Comparison of ENCODE assay signal across 25 mouse cellular contexts in genomic region chr7:48044046-48044445, GRCm38 (mm10). TPM values are rescaled to one million over a fixed set of nuclear protein-coding genes. Genes with fewer than 3 reads are reported as not detected.
DNase-seq lines count a peak whose midpoint lies in the region; ATAC-seq and TF ChIP-seq lines count a peak whose summit lies in the region.
"Had no signal": no experiment of that assay in that cellular context is flagged by ENCODE, and none has a peak within 500 bp of the region (broad histone marks: within the 10 kb centered on the region; RNA-seq: fewer than 3 reads in every experiment).

No protein-coding gene starts in this region.

- no peaks in the 10 kb centered on the region for H3K79me2 ChIP-seq in heart, adult 2 months (replicated peaks; ENCODE audit: control insufficient read depth, insufficient read depth, low read length)

- TF ChIP-seq EP300 in heart, adult 2 months (IDR thresholded peaks at IDR 0.05; ENCODE audit: insufficient read depth, low read depth, low read length), result no peak

- TF ChIP-seq POLR2A in heart, adult 2 months (IDR thresholded peaks at IDR 0.05; ENCODE audit: insufficient read depth, low read depth, low read length), result no peak

- intact Hi-C loops in heart, adult 2 months (cut with DNase I), result no loop called here
- intact Hi-C loops in left cerebral cortex, postnatal 4 days (cut with DNase I), result no loop called here

- H3K27ac ChIP-seq in heart, embryonic 12.5 days (ENCODE audit: poor library complexity, severe bottlenecking), result peak overlapping the region; percentile 22; the same call in 1 of the 2 replicates
- H3K27ac ChIP-seq in heart, embryonic 10.5 days, result no peak overlapping the region
- no peak overlapping the region; the same call in 1 of the 2 replicates for H3K27ac ChIP-seq in heart, embryonic 16.5 days (ENCODE audit: low read length)
- no peak overlapping the region for H3K27ac ChIP-seq in heart, adult 2 months
- no peak overlapping the region for H3K27ac ChIP-seq in midbrain, postnatal 0 days (ENCODE audit: low read depth, low read length)
- H3K27ac ChIP-seq: embryonic facial prominence, embryonic 13.5 days; forebrain, embryonic 12.5 days; hindbrain, embryonic 15.5 days had no signal

- no peak overlapping the region for H3K9ac ChIP-seq in heart, embryonic 12.5 days
- no peak overlapping the region for H3K9ac ChIP-seq in heart, embryonic 16.5 days (ENCODE audit: low read length)
- H3K9ac ChIP-seq in heart, adult 2 months (ENCODE audit: low read depth, low read length), result no peak overlapping the region
- no peak overlapping the region for H3K9ac ChIP-seq in midbrain, postnatal 0 days (replicated peaks; ENCODE audit: low read length, poor library complexity, severe bottlenecking)
- H3K9ac ChIP-seq: embryonic facial prominence, embryonic 13.5 days; forebrain, embryonic 12.5 days; hindbrain, embryonic 15.5 days had no signal

- no peaks in the 10 kb centered on the region for H3K4me1 ChIP-seq in heart, embryonic 12.5 days (replicated peaks)
- no peaks in the 10 kb centered on the region for H3K4me1 ChIP-seq in heart, embryonic 10.5 days
- H3K4me1 ChIP-seq in heart, embryonic 16.5 days (ENCODE audit: control insufficient read depth, insufficient read depth, low read length), result no peaks in the 10 kb centered on the region
- no peaks in the 10 kb centered on the region for H3K4me1 ChIP-seq in heart, adult 2 months (ENCODE audit: control insufficient read depth, insufficient read depth, low read length)
- H3K4me1 ChIP-seq in G1E (ENCODE audit: insufficient read depth, low read depth, low read length), result no peaks in the 10 kb centered on the region
- H3K4me1 ChIP-seq in midbrain, postnatal 0 days (ENCODE audit: insufficient read depth, low read length), result no peaks in the 10 kb centered on the region
- H3K4me1 ChIP-seq: embryonic facial prominence, embryonic 13.5 days; forebrain, embryonic 12.5 days; hindbrain, embryonic 15.5 days had no signal

- no peak overlapping the region for H3K4me2 ChIP-seq in heart, embryonic 12.5 days
- H3K4me2 ChIP-seq in heart, embryonic 16.5 days (ENCODE audit: low read depth, low read length), result no peak overlapping the region
- H3K4me2 ChIP-seq in midbrain, postnatal 0 days (ENCODE audit: low read depth, low read length, poor library complexity, severe bottlenecking), result no peak overlapping the region
- H3K4me2 ChIP-seq: embryonic facial prominence, embryonic 13.5 days; forebrain, embryonic 12.5 days; hindbrain, embryonic 15.5 days had no signal

- no peaks in the 10 kb centered on the region for H3K36me3 ChIP-seq in heart, embryonic 12.5 days
- H3K36me3 ChIP-seq in heart, embryonic 10.5 days, result no peaks in the 10 kb centered on the region
- no peaks in the 10 kb centered on the region for H3K36me3 ChIP-seq in heart, embryonic 16.5 days (ENCODE audit: control insufficient read depth, insufficient read depth)
- H3K36me3 ChIP-seq in heart, adult 2 months (ENCODE audit: control insufficient read depth, insufficient read depth, low read length), result no peaks in the 10 kb centered on the region
- no peaks in the 10 kb centered on the region for H3K36me3 ChIP-seq in G1E (replicated peaks)
- no peaks in the 10 kb centered on the region for H3K36me3 ChIP-seq in midbrain, postnatal 0 days (ENCODE audit: insufficient read depth, low read length)
- H3K36me3 ChIP-seq: embryonic facial prominence, embryonic 13.5 days; forebrain, embryonic 12.5 days; hindbrain, embryonic 15.5 days had no signal

- 4% methylated on average over 1 of the region's 1 CpGs for WGBS in heart, embryonic 12.5 days
- WGBS in heart, embryonic 10.5 days, result 17% methylated on average over 1 of the region's 1 CpGs
- WGBS in heart, embryonic 16.5 days, result 12% methylated on average over 1 of the region's 1 CpGs
- WGBS in heart, adult 2 months, result 11% methylated on average over 1 of the region's 1 CpGs
- WGBS in midbrain, postnatal 0 days, result 59% methylated on average over 1 of the region's 1 CpGs

- no peaks in the 10 kb centered on the region for H3K9me3 ChIP-seq in heart, embryonic 12.5 days (replicated peaks)
- no peaks in the 10 kb centered on the region for H3K9me3 ChIP-seq in heart, embryonic 10.5 days
- no peaks in the 10 kb centered on the region for H3K9me3 ChIP-seq in heart, embryonic 16.5 days (replicated peaks; ENCODE audit: control insufficient read depth, low read length)
- H3K9me3 ChIP-seq in G1E (replicated peaks), result no peaks in the 10 kb centered on the region
- H3K9me3 ChIP-seq in midbrain, postnatal 0 days (ENCODE audit: low read length), result no peaks in the 10 kb centered on the region
- H3K9me3 ChIP-seq: embryonic facial prominence, embryonic 13.5 days; forebrain, embryonic 12.5 days; hindbrain, embryonic 15.5 days had no signal

- H3K4me3 ChIP-seq in heart, embryonic 12.5 days, result no peak overlapping the region
- H3K4me3 ChIP-seq in heart, embryonic 10.5 days, result no peak overlapping the region
- no peak overlapping the region for H3K4me3 ChIP-seq in heart, embryonic 16.5 days (ENCODE audit: low read length)
- no peak overlapping the region for H3K4me3 ChIP-seq in heart, adult 2 months
- H3K4me3 ChIP-seq in G1E (ENCODE audit: low read depth, low read length), result no peak overlapping the region
- no peak overlapping the region for H3K4me3 ChIP-seq in midbrain, postnatal 0 days (ENCODE audit: low read depth, low read length)
- H3K4me3 ChIP-seq: embryonic facial prominence, embryonic 13.5 days; forebrain, embryonic 12.5 days; hindbrain, embryonic 15.5 days had no signal

- ATAC-seq in heart, embryonic 12.5 days (ENCODE audit: insufficient number of reproducible peaks, low FRiP score), result peak; percentile 82
- ATAC-seq in heart, embryonic 16.5 days (replicated peaks; ENCODE audit: extremely low read depth, insufficient read depth, low FRiP score), result peak; percentile 18; the same call in 1 of the 2 replicates
- ATAC-seq in G1E (ENCODE audit: extremely low read depth, insufficient number of reproducible peaks, low FRiP score, poor library complexity, severe bottlenecking), result 0 out of 2 replicates have a peak, but pooled peaks have one; percentile 18
- ATAC-seq in common myeloid progenitor, adult 5-6 weeks (replicated peaks; ENCODE audit: low read depth, poor library complexity, severe bottlenecking), result peak; percentile 82
- no peak for ATAC-seq in midbrain, postnatal 0 days (ENCODE audit: low FRiP score)
- ATAC-seq: forebrain, embryonic 16.5 days; intestine, embryonic 16.5 days had no signal

- no peak for TF ChIP-seq CTCF in heart, adult 2 months (IDR thresholded peaks at IDR 0.05)
- no peak for TF ChIP-seq CTCF in G1E (IDR thresholded peaks at IDR 0.05; ENCODE audit: low read depth, low read length)
- no peak for TF ChIP-seq CTCF in midbrain, postnatal 0 days (IDR thresholded peaks at IDR 0.05)

- H3K27me3 ChIP-seq in heart, embryonic 12.5 days (replicated peaks), result no peaks in the 10 kb centered on the region
- H3K27me3 ChIP-seq in heart, embryonic 10.5 days (ENCODE audit: insufficient read depth, poor library complexity, severe bottlenecking), result no peaks in the 10 kb centered on the region
- H3K27me3 ChIP-seq in heart, embryonic 16.5 days (ENCODE audit: control insufficient read depth, insufficient read depth, low read length), result no peaks in the 10 kb centered on the region
- no peaks in the 10 kb centered on the region for H3K27me3 ChIP-seq in heart, adult 2 months (ENCODE audit: control insufficient read depth, insufficient read depth, low read length)
- no peaks in the 10 kb centered on the region for H3K27me3 ChIP-seq in G1E (ENCODE audit: insufficient read depth, low read length)
- H3K27me3 ChIP-seq in midbrain, postnatal 0 days (ENCODE audit: insufficient read depth, low read length), result no peaks in the 10 kb centered on the region
- H3K27me3 ChIP-seq: CH12.LX; embryonic facial prominence, embryonic 13.5 days; forebrain, embryonic 12.5 days; hindbrain, embryonic 15.5 days had no signal

- no peak for DNase-seq in heart, embryonic 10.5 days (ENCODE audit: low spot score)
- no peak for DNase-seq in heart, adult 2 months
- no peak for DNase-seq in G1E (ENCODE audit: low spot score)
- no peak for DNase-seq in left cerebral cortex, postnatal 4 days
- DNase-seq in midbrain, postnatal 0 days (ENCODE audit: low spot score), result no peak
- DNase-seq: adrenal gland, postnatal 10 days; cerebellum, adult 11-12 months; cerebellum, adult 9-10 months; cerebellum, postnatal 25 days; gastrocnemius, postnatal 10 days; heart, postnatal 10 days; kidney, adult 8-10 months had no signal

RNA-seq across cellular contexts. Expression of gene Mrgprx1, which starts 16.6 kb away (rescaled TPM):
- not detected in 2 replicates for polyA plus RNA-seq in heart, embryonic 12.5 days (2016; fragmentation: Nextera tagmentation; extraction: Ambion mirVana)
- polyA plus RNA-seq in heart, embryonic 10.5 days (2016; fragmentation: Nextera tagmentation; extraction: Ambion mirVana), result not detected in 2 replicates
- polyA plus RNA-seq in heart, embryonic 16.5 days (2015; fragmentation: Nextera tagmentation; extraction: Ambion mirVana), result not detected in 2 replicates
- not detected for total RNA-seq in heart, adult 2 months (2021)
- polyA plus RNA-seq in heart, adult 2 months (2012; rRNA removed), result not detected in 2 replicates
- total RNA-seq in G1E (2014; fragmentation: Nextera tagmentation) (not detected in 2 replicates), G1E (2017) (not detected in 2 replicates)
- polyA plus RNA-seq in G1E (2012), result not detected in 2 replicates
- not detected in 2 replicates for total RNA-seq in common myeloid progenitor, adult 5-6 weeks (2017)
- not detected for total RNA-seq in left cerebral cortex, postnatal 4 days (2021)
- total RNA-seq in midbrain, postnatal 0 days (2014; rRNA removed), result not detected in 2 replicates
- not detected in 2 replicates for polyA plus RNA-seq in midbrain, postnatal 0 days (2015; fragmentation: Nextera tagmentation; extraction: Ambion mirVana)
- total RNA-seq: adrenal gland, postnatal 10 days; adrenal gland, postnatal 4 days; CH12.LX; gastrocnemius, postnatal 10 days; gastrocnemius, postnatal 4 days; heart, postnatal 10 days had no signal
- polyA plus RNA-seq: embryonic facial prominence, embryonic 13.5 days; forebrain, embryonic 12.5 days; forebrain, embryonic 16.5 days; frontal cortex, adult 2 months; hindbrain, embryonic 11.5 days; hindbrain, embryonic 15.5 days; intestine, embryonic 16.5 days had no signal
